Mouse (Mus musculus) layer of hippocampus, adult 18-20 months (tissue): Measurements from ENCODE around the gene Ms4a6c. TPM values are rescaled to one million over a fixed set of nuclear protein-coding genes. Genes with fewer than 3 reads are reported as not detected.
"Not testable (repeated sequence)": the region's sequence is repeated elsewhere in the genome, so short reads cannot be mapped to it uniquely, and the experiment has no call there.

Experiments used
- DNase-seq, 2 experiments: peaks; one replicate each; pipeline ENCODE4 v3.0.0; 2022; ENCODE audit warnings: low spot score in 2 of 2
- long read RNA-seq: library from polyadenylated mRNA; stranded (forward); transcript quantifications from one replicate; pipeline ENCODE4 v2.0.0, GENCODE M21; 2021
- total RNA-seq, 2 experiments: library from RNA; stranded (reverse); gene quantifications; 2 replicates each; pipeline ENCODE4 v1.2.3; 2021

Ms4a6c gene
- total RNA-seq, result 1 to 10 TPM; 1.3 to 1.8 TPM
- long read RNA-seq, result 0 reads

GRCm38 (mm10) chr19:11469215-11469614 is at the start of gene Ms4a6c:
Gene Ms4a6c (plus strand): TSS chr19:11469366.
- not testable (repeated sequence) for DNase-seq

- DNase-seq, result not testable (repeated sequence)
Measured at GRCm38 (mm10) chr19:11431209-11431608, 38.0 kb upstream of the Ms4a6c start.

GRCm38 (mm10) chr19:11435058-11435834 is 33.9 kb upstream of the Ms4a6c start:
- no peak for DNase-seq

- DNase-seq, result no peak
Measured at GRCm38 (mm10) chr19:11443338-11443737, 25.8 kb upstream of the Ms4a6c start, which contains the start of gene Ms4a4b. Gene Ms4a4b (plus strand): TSS chr19:11443553.

- DNase-seq, result no peak
Measured at GRCm38 (mm10) chr19:11443964-11444363, 25.2 kb upstream of the Ms4a6c start.

GRCm38 (mm10) chr19:11447238-11447637 is 21.9 kb upstream of the Ms4a6c start:
- no peak for DNase-seq

- DNase-seq, result not testable (repeated sequence)
Measured at GRCm38 (mm10) chr19:11459041-11459440, 10.1 kb upstream of the Ms4a6c start.

GRCm38 (mm10) chr19:11464795-11465194 is 4.4 kb upstream of the Ms4a6c start:
- DNase-seq, result not testable (repeated sequence)

GRCm38 (mm10) chr19:11466471-11466870 is 2.7 kb upstream of the Ms4a6c start:
- no peak for DNase-seq

- DNase-seq, result not testable (repeated sequence)
Measured at GRCm38 (mm10) chr19:11468361-11468760, 805 bp upstream of the Ms4a6c start.

- DNase-seq, result no peak
Measured at GRCm38 (mm10) chr19:11479714-11480113, 10.5 kb downstream of the Ms4a6c start.

- no peak for DNase-seq
Measured at GRCm38 (mm10) chr19:11482684-11483083, 13.5 kb downstream of the Ms4a6c start.

- no peak for DNase-seq
Measured at GRCm38 (mm10) chr19:11483941-11484340, 14.8 kb downstream of the Ms4a6c start.

GRCm38 (mm10) chr19:11484388-11484787 is 15.2 kb downstream of the Ms4a6c start:
- DNase-seq, result no peak

GRCm38 (mm10) chr19:11485266-11485665 is 16.1 kb downstream of the Ms4a6c start:
- DNase-seq, result no peak

GRCm38 (mm10) chr19:11485746-11486145 is 16.6 kb downstream of the Ms4a6c start, which contains the start of gene Gm8369:
Gene Gm8369 (plus strand): TSS chr19:11485938.
- peak; percentile 26 to 82 for DNase-seq

GRCm38 (mm10) chr19:11486599-11486998 is 17.4 kb downstream of the Ms4a6c start:
- DNase-seq, result no peak

- no peak for DNase-seq
Measured at GRCm38 (mm10) chr19:11491406-11492189, 22.4 kb downstream of the Ms4a6c start.

GRCm38 (mm10) chr19:11492671-11493070 is 23.5 kb downstream of the Ms4a6c start:
- no peak for DNase-seq

GRCm38 (mm10) chr19:11494519-11494918 is 25.4 kb downstream of the Ms4a6c start:
- DNase-seq, result no peak

GRCm38 (mm10) chr19:11496361-11496760 is 27.2 kb downstream of the Ms4a6c start:
- no peak for DNase-seq

- not testable (repeated sequence) for DNase-seq
Measured at GRCm38 (mm10) chr19:11497300-11497699, 28.1 kb downstream of the Ms4a6c start.
